Mouse (Mus musculus): ENCODE measurements around the gene Pik3cd.

GRCm38 (mm10) chr4:149688861-149689260, 13.5 kb downstream of the Pik3cd start:
- TF ChIP-seq GATA1 (IDR thresholded peaks at IDR 0.05; ENCODE audit: low read length) (no peak), TAL1 (IDR thresholded peaks at IDR 0.05; ENCODE audit: low read length) (no peak)

Data from erythroblast, embryonic 14.5 days (primary cell).